In the genomic region with DNA sequence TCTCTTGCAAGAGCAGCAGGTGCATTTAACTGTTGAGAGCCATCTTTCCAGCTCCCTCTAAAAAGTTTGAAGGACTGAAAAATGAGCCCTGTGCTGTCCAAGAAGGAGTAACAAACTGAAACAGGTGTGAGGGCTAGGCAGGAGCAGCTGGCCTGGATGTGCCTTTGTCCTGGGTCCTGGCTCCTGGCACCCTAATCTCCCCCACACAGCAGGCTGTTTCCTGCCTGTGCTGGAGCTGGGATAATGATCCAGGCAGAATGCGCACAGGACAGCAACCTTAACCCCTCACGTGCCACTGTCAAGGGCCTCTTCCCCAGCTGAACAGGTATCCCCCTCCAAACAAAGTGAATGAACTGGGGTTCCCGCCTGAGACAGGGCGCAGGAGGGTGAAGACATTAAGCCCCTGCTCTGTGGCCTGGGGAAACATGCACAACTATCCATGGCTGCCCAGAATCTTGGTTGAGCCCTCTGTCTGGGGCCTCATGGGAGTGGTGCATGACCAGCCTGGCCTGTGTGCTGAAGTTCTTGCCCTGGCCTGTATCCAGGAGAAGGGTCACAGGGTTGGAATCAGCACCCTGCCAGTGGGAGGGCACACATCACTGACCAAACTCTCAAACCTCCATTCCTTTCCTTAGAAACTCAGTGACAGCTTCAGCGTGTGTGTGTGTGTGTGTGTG, we compare ENCODE assay signal across 10 mouse cellular contexts. TPM values are rescaled to one million over a fixed set of nuclear protein-coding genes. Genes with fewer than 3 reads are reported as not detected.
DNase-seq lines count a peak whose midpoint lies in the region; ATAC-seq and TF ChIP-seq lines count a peak whose summit lies in the region.
"Had no signal": no experiment of that assay in that cellular context is flagged by ENCODE, and none has a peak within 500 bp of the region (broad histone marks: within the 10 kb centered on the region; RNA-seq: fewer than 3 reads in every experiment).

No protein-coding gene starts in this region.

- H3K9me3 ChIP-seq in intestine, embryonic 16.5 days (ENCODE audit: control insufficient read depth, low read length): no peaks in the 10 kb centered on the region
- H3K9me3 ChIP-seq in limb, embryonic 13.5 days: no peaks in the 10 kb centered on the region

- DNase-seq in liver, adult 2 months (ENCODE audit: extremely low read depth, low read depth, low spot score): peak; percentile 79
- no peak for DNase-seq in liver
- no peak for DNase-seq in ovary, adult 18-20 months (ENCODE audit: low spot score)
- DNase-seq in gastrocnemius, postnatal 14 days: no peak
- no peak for DNase-seq in gastrocnemius, adult 18-20 months (ENCODE audit: low spot score)
- DNase-seq: right cerebral cortex, adult 18-20 months; thymus, postnatal 14 days had no signal

- 46% methylated on average over 5 of the region's 5 CpGs for WGBS in liver, adult 2 months
- 62% methylated on average over 5 of the region's 5 CpGs for WGBS in intestine, embryonic 16.5 days
- WGBS in limb, embryonic 13.5 days: 56% methylated on average over 5 of the region's 5 CpGs

- H3K27ac ChIP-seq in liver, adult 2 months (replicated peaks; ENCODE audit: insufficient read depth, low read depth, low read length): peak overlapping the region; percentile 8; the same call in 1 of the 2 replicates
- peak overlapping the region; percentile 69 for H3K27ac ChIP-seq in brown adipose tissue, adult 24 weeks (replicated peaks; ENCODE audit: low read depth, low read length)
- 0 out of 2 replicates have a peak overlapping the region, but pooled peaks have one; percentile 7 for H3K27ac ChIP-seq in intestine, embryonic 16.5 days (ENCODE audit: low read length)
- peak overlapping the region; percentile 90; the same call in 1 of the 2 replicates for H3K27ac ChIP-seq in limb, embryonic 13.5 days

- TF ChIP-seq POLR2A in liver, adult 2 months (IDR thresholded peaks at IDR 0.05; ENCODE audit: extremely low read depth, insufficient read depth, low read length): no peak

- H3K27me3 ChIP-seq in liver, adult 2 months (ENCODE audit: control insufficient read depth, insufficient read depth, low read length): no peaks in the 10 kb centered on the region
- no peaks in the 10 kb centered on the region for H3K27me3 ChIP-seq in intestine, embryonic 16.5 days (replicated peaks; ENCODE audit: control insufficient read depth, insufficient read depth, low read length)
- H3K27me3 ChIP-seq in limb, embryonic 13.5 days: no peaks in the 10 kb centered on the region

- no peaks in the 10 kb centered on the region for H3K36me3 ChIP-seq in liver, adult 2 months (ENCODE audit: control insufficient read depth, insufficient read depth, low read length)
- no peaks in the 10 kb centered on the region for H3K36me3 ChIP-seq in intestine, embryonic 16.5 days (ENCODE audit: control insufficient read depth, insufficient read depth, low read length)
- H3K36me3 ChIP-seq in limb, embryonic 13.5 days: no peaks in the 10 kb centered on the region

- intact Hi-C loops in gastrocnemius, postnatal 14 days (cut with DNase I; ENCODE audit: low total_unique reads): no loop called here

- ATAC-seq in intestine, embryonic 16.5 days: no peak
- 0 out of 2 replicates have a peak, but pooled peaks have one; percentile 33 for ATAC-seq in limb, embryonic 13.5 days (ENCODE audit: low FRiP score, low read depth)

- H3K4me1 ChIP-seq in liver, adult 2 months (ENCODE audit: control insufficient read depth, insufficient read depth, low read length): peaks cover 27% of the 10 kb centered on the region
- peaks cover 19% of the 10 kb centered on the region for H3K4me1 ChIP-seq in brown adipose tissue, adult 24 weeks (ENCODE audit: control insufficient read depth, insufficient read depth, insufficient read length, low read length)
- peaks cover 29% of the 10 kb centered on the region for H3K4me1 ChIP-seq in intestine, embryonic 16.5 days (ENCODE audit: control insufficient read depth, insufficient read depth, low read length)
- peaks cover 89% of the 10 kb centered on the region for H3K4me1 ChIP-seq in limb, embryonic 13.5 days

- H3K79me2 ChIP-seq in liver, adult 2 months (ENCODE audit: control insufficient read depth, insufficient read depth, low read length): no peaks in the 10 kb centered on the region

- no peak overlapping the region for H3K9ac ChIP-seq in liver, adult 2 months (ENCODE audit: low read depth, low read length)
- no peak overlapping the region for H3K9ac ChIP-seq in intestine, embryonic 16.5 days (ENCODE audit: low read depth, low read length)
- no peak overlapping the region for H3K9ac ChIP-seq in limb, embryonic 13.5 days

- H3K4me3 ChIP-seq in liver, adult 2 months (ENCODE audit: insufficient read depth, low read depth, low read length): no peak overlapping the region
- H3K4me3 ChIP-seq in brown adipose tissue, adult 24 weeks (ENCODE audit: insufficient read depth, low read depth, low read length): no peak overlapping the region
- no peak overlapping the region for H3K4me3 ChIP-seq in intestine, embryonic 16.5 days (ENCODE audit: low read length)
- H3K4me3 ChIP-seq in limb, embryonic 13.5 days: no peak overlapping the region

- H3K4me2 ChIP-seq in intestine, embryonic 16.5 days (ENCODE audit: low read depth, low read length): no peak overlapping the region
- H3K4me2 ChIP-seq in limb, embryonic 13.5 days (replicated peaks): 0 out of 2 replicates have a peak overlapping the region, but pooled peaks have one; percentile 1

- TF ChIP-seq CTCF in liver, adult 2 months (IDR thresholded peaks at IDR 0.05; ENCODE audit: low read depth, low read length): no peak

RNA-seq across cellular contexts. Expression of a gene that starts 49.7 kb away (rescaled TPM):
- 2.5 and 4.2 TPM in 2 replicates for total RNA-seq in liver, adult 2 months (2014; rRNA removed)
- polyA plus RNA-seq in liver, adult 2 months (2012; rRNA removed): 3.0 and 3.6 TPM in 2 replicates
- polyA plus RNA-seq in brown adipose tissue, adult 24 weeks (2012; ENCODE audit: insufficient read depth, insufficient read length, missing spikeins): 1.3 and 1.8 TPM in 2 replicates
- polyA plus RNA-seq in intestine, embryonic 16.5 days (2015; fragmentation: Nextera tagmentation; extraction: Ambion mirVana): 3.6 and 4.3 TPM in 2 replicates
- 4.9 and 7.5 TPM in 2 replicates for polyA plus RNA-seq in limb, embryonic 13.5 days (2015; fragmentation: Nextera tagmentation; extraction: Ambion mirVana)
- 1 to 10 TPM; 2.3 to 2.9 TPM for total RNA-seq in gastrocnemius, postnatal 14 days (2021)
- 1 to 10 TPM in 1 of 2 experiments, under 1 TPM in 1; 1.00 to 1.9 TPM for total RNA-seq in gastrocnemius, adult 18-20 months (2021)

RNA-seq across cellular contexts. Expression of a gene that starts 49.9 kb away (rescaled TPM):
- total RNA-seq in liver, adult 2 months (2014; rRNA removed): 128 and 135 TPM in 2 replicates
- polyA plus RNA-seq in liver, adult 2 months (2012; rRNA removed): 84.3 and 92.1 TPM in 2 replicates
- polyA plus RNA-seq in brown adipose tissue, adult 24 weeks (2012; ENCODE audit: insufficient read depth, insufficient read length, missing spikeins): 115 and 123 TPM in 2 replicates
- 211 and 216 TPM in 2 replicates for polyA plus RNA-seq in intestine, embryonic 16.5 days (2015; fragmentation: Nextera tagmentation; extraction: Ambion mirVana)
- 147 and 149 TPM in 2 replicates for polyA plus RNA-seq in limb, embryonic 13.5 days (2015; fragmentation: Nextera tagmentation; extraction: Ambion mirVana)
- total RNA-seq in gastrocnemius, postnatal 14 days (2021): 10 to 100 TPM; 48.1 to 48.8 TPM
- total RNA-seq in gastrocnemius, adult 18-20 months (2021): 10 to 100 TPM; 53.0 to 58.0 TPM

Comparison
In these comparisons a context has a peak if more than half of its experiments do, and no peak if none do; other contexts are left out.
1. H3K27ac ChIP-seq: peak in every context shown above with its lines; median percentile 90 in limb, embryonic 13.5 days; 69 in brown adipose tissue, adult 24 weeks; 8 in liver, adult 2 months; 7 in intestine, embryonic 16.5 days.